Mouse (Mus musculus): ENCODE results near the gene Lonp1. TPM values are rescaled to one million over a fixed set of nuclear protein-coding genes. Genes with fewer than 3 reads are reported as not detected.

Lonp1 gene
- total and polyA plus RNA-seq, 3 experiments: 95.9 to 131 (median 113) TPM

DNA sequence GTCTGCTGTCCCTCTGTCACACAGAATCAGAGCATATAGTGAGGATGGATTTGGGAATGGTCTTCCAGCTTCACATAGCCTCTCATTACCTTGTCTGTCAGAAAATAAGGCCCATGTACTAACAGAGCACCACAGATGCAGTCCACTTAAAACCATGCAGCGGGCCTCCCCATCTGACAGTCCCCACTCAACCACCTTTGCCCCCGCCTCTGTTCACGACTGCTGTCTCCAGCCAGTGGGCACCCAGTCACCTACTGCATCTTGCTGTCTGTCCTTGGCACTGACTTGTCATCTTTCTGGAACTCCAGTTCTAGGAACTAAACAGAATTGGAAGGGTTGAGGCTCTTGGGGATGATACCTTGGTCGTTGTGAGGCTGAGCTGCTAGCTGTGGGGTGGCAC, 37.8 kb downstream of the Lonp1 start:
- no peak for DNase-seq
- Histone ChIP-seq H3K36me3 (ENCODE audit: control insufficient read depth, insufficient read depth, low read length) (peaks cover 23% of the 10 kb centered on the region), H3K27ac (no peak overlapping the region), H3K27me3 (ENCODE audit: control insufficient read depth, insufficient read depth, low read length) (no peaks in the 10 kb centered on the region), H3K4me1 (ENCODE audit: control insufficient read depth, insufficient read depth, low read length) (peaks cover 15% of the 10 kb centered on the region), H3K9ac (ENCODE audit: low read depth, low read length) (no peak overlapping the region), H3K79me2 (replicated peaks; ENCODE audit: control insufficient read depth, insufficient read depth, low read length) (peaks cover 15% of the 10 kb centered on the region), H3K4me3 (no peak overlapping the region)
- TF ChIP-seq POLR2A (IDR thresholded peaks at IDR 0.05; ENCODE audit: insufficient read depth, low read depth, low read length) (no peak), CTCF (IDR thresholded peaks at IDR 0.05) (no peak), EP300 (IDR thresholded peaks at IDR 0.05; ENCODE audit: insufficient read depth, low read depth, low read length) (no peak)
- 91% methylated on average over 4 of the region's 4 CpGs for WGBS
- intact Hi-C loops (cut with DNase I): loop anchor here (2.0 kb wide), 1 partner anchor 80 kb away; no protein-coding TSS in a partner anchor

DNA sequence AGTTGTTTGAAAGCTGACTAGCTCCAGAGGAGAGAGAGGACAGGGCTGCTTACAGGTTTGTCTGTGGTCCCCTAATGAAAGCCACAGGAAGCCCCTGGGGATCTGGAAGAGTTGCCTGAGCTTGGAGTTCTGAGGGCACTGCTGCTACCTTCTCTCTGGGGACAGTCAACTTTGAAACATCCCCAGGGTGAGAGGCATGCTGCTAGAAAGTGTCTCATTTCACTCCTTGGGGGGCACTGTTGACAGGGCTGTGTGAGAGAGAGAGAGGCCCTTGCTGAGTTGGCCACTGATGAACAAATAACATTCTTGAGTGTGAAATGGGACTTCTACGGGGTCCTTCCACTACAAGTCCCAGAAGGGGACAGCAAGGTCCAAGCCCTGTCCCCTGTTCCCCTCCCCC, 38.9 kb downstream of the Lonp1 start:
- intact Hi-C loops (cut with DNase I): loop anchor here (2.0 kb wide), 2 partner anchors 21 to 81 kb away; partner anchors contain the start of gene 2410015M20Rik
- Histone ChIP-seq H3K4me1 (ENCODE audit: control insufficient read depth, insufficient read depth, low read length) (peaks cover 15% of the 10 kb centered on the region), H3K27me3 (ENCODE audit: control insufficient read depth, insufficient read depth, low read length) (no peaks in the 10 kb centered on the region), H3K79me2 (replicated peaks; ENCODE audit: control insufficient read depth, insufficient read depth, low read length) (peaks cover 15% of the 10 kb centered on the region), H3K36me3 (ENCODE audit: control insufficient read depth, insufficient read depth, low read length) (peaks cover 28% of the 10 kb centered on the region), H3K4me3 (no peak overlapping the region), H3K9ac (ENCODE audit: low read depth, low read length) (no peak overlapping the region), H3K27ac (no peak overlapping the region)
- 52% methylated on average over 1 of the region's 1 CpGs for WGBS
- DNase-seq: no peak
- no peak for TF ChIP-seq CTCF (IDR thresholded peaks at IDR 0.05)
- no peak for TF ChIP-seq POLR2A (IDR thresholded peaks at IDR 0.05; ENCODE audit: insufficient read depth, low read depth, low read length)
- TF ChIP-seq EP300 (IDR thresholded peaks at IDR 0.05; ENCODE audit: insufficient read depth, low read depth, low read length): no peak

DNA sequence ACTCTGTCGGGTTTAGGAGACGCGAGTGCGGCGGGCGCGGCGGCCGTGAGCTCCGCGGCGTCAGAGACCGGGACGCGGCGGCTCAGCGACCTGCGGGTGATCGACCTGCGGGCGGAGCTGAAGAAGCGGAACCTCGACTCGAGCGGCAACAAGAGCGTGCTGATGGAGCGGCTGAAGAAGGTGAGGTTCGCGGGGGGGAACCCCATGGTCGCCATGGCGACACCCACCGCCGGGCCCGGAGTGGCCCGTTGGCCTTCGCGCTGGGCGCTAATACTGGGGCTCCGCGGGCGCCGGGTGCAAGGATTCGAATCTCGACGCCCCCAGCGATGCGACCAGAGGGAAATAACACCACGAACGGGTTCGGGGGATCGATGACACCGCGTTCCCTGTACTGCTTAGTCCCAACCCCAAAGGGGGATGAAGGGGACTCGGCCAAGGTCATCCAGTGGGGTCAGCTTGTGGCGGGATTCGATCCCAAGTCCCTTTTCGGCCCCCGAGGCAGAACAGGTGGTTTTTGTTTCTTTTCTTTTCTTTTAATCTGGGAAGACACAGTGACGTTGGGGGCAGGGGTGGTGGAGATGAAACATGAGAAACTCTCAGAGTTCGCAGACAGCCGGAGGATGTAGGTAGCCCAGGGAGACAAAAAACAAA, 41.4 kb downstream of the Lonp1 start:
- H3K4me3 ChIP-seq: peak overlapping the region; percentile 88
- under 1% methylated on average over 61 of the region's 61 CpGs for WGBS
- H3K36me3 ChIP-seq (ENCODE audit: control insufficient read depth, insufficient read depth, low read length): peaks cover 33% of the 10 kb centered on the region
- H3K9ac ChIP-seq (ENCODE audit: low read depth, low read length): peak overlapping the region; percentile 91
- TF ChIP-seq CTCF (IDR thresholded peaks at IDR 0.05): no peak
- no peak for TF ChIP-seq POLR2A (IDR thresholded peaks at IDR 0.05; ENCODE audit: insufficient read depth, low read depth, low read length)
- no peak for TF ChIP-seq EP300 (IDR thresholded peaks at IDR 0.05; ENCODE audit: insufficient read depth, low read depth, low read length)
- peak in 1 of 2 experiments; percentile 76 for DNase-seq
- H3K27me3 ChIP-seq (ENCODE audit: control insufficient read depth, insufficient read depth, low read length): no peaks in the 10 kb centered on the region
- H3K27ac ChIP-seq: peak overlapping the region; percentile 98
- peaks cover 23% of the 10 kb centered on the region for H3K4me1 ChIP-seq (ENCODE audit: control insufficient read depth, insufficient read depth, low read length)
- intact Hi-C loops (cut with DNase I): no loop called here
- peaks cover 16% of the 10 kb centered on the region for H3K79me2 ChIP-seq (replicated peaks; ENCODE audit: control insufficient read depth, insufficient read depth, low read length)

DNA sequence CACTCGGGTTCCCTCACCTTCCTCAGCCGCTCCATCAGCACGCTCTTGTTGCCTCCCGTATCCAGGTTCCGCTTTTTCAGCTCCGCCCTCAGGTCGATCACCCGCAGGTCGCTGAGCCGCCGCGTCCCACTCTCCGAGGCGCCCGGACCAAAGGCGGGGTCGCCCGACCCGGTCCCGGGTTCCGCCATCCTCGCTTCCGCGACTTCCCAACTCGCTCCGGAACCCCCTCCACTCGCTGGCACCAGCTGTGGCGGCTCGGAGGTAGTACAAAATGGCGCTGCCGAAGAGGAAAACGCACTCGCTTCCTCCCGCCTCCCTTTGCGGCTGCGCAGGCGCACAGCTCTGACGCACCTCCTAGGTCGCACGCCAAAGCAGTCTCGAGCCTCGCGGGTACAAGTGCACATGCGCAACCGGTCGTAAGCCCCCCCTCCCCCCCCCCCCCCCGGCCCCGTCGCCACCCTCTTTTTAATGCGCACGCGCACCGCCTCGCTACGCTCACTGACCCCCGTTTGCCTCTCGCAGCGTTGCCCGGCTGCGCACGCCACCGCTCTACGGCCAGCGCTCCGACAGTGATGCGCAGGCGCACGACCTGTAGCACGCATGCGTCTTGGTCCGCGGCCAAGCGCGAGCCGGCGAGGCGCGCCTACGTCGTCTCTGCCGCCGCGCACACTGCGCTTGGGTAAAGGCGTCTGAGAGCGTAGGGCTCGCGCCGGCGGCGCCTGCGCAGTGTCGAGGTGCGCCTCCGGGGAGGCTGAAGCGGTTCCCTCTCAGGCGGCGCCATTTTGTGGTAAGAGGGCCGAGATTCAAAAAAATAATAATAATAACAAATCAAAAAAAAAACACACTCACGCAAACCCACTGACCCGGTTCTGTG, 42.2 kb downstream of the Lonp1 start, which contains the start of the genes Safb2 and Safb:
TSS of gene Safb2 (minus strand) at position 329 of the 874 bp plus-strand sequence.
TSS of gene Safb (plus strand) at position 569 of the 874 bp plus-strand sequence.
- peak; percentile 100 for DNase-seq
- intact Hi-C loops (cut with DNase I): loop anchor here (5.0 kb wide), 1 partner anchor 43 kb away; the partner anchor contains the start of genes Catsperd and Lonp1
- Histone ChIP-seq H3K4me1 (ENCODE audit: control insufficient read depth, insufficient read depth, low read length) (peaks cover 23% of the 10 kb centered on the region), H3K27ac (peak within 1 kb of the TSS; percentile 98), H3K27me3 (ENCODE audit: control insufficient read depth, insufficient read depth, low read length) (no peaks in the 10 kb centered on the region), H3K9ac (ENCODE audit: low read depth, low read length) (peak within 1 kb of the TSS; percentile 97), H3K4me3 (peak within 1 kb of the TSS; percentile 100), H3K36me3 (ENCODE audit: control insufficient read depth, insufficient read depth, low read length) (peaks cover 33% of the 10 kb centered on the region), H3K79me2 (replicated peaks; ENCODE audit: control insufficient read depth, insufficient read depth, low read length) (peaks cover 16% of the 10 kb centered on the region)
- TF ChIP-seq EP300 (IDR thresholded peaks at IDR 0.05; ENCODE audit: insufficient read depth, low read depth, low read length): peak; percentile 72
- TF ChIP-seq CTCF (IDR thresholded peaks at IDR 0.05): peak; percentile 25; the same call in 1 of the 2 replicates
- peak; percentile 92 for TF ChIP-seq POLR2A (IDR thresholded peaks at IDR 0.05; ENCODE audit: insufficient read depth, low read depth, low read length)
- under 1% methylated on average over 97 of the region's 101 CpGs for WGBS

DNA sequence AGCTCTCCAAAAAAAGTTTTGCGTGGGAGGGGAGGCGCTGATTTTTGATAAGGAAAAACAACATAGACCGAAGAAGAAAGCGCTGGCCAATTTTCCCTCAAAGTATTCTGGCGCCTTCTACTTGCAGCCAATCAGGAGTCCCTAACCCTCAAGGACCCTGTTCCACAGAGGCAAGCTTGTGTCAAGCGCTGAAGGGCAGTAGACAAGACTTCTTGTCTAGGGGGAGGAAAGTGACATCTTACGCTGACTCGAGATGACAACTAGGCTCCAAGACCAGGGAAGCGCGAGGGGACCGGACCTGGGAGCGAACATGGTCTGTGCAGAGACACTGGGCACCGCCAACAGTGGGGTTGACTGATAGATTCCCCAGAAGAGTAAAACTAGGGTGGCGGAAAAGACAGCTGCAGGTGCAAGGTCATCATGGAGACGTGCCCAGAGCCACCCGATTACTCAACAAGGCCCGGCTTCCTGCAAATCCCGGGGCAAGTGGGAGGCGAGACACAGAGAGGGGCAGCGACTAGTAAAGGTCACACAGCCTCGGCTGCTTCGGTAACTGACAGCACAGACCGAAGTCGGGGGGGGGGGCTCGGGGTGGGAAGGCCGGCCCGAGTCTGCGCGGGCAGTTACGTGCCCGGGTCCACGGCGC, 43.0 kb downstream of the Lonp1 start:
- H3K27ac ChIP-seq: peak overlapping the region; percentile 98
- H3K27me3 ChIP-seq (ENCODE audit: control insufficient read depth, insufficient read depth, low read length): no peaks in the 10 kb centered on the region
- peak; percentile 18 to 63 for DNase-seq
- peaks cover 17% of the 10 kb centered on the region for H3K79me2 ChIP-seq (replicated peaks; ENCODE audit: control insufficient read depth, insufficient read depth, low read length)
- H3K4me3 ChIP-seq: peak overlapping the region; percentile 100
- H3K36me3 ChIP-seq (ENCODE audit: control insufficient read depth, insufficient read depth, low read length): peaks cover 33% of the 10 kb centered on the region
- H3K4me1 ChIP-seq (ENCODE audit: control insufficient read depth, insufficient read depth, low read length): peaks cover 23% of the 10 kb centered on the region
- intact Hi-C loops (cut with DNase I): loop anchor here (5.0 kb wide), 1 partner anchor 44 kb away; the partner anchor contains the start of genes Catsperd and Lonp1
- H3K9ac ChIP-seq (ENCODE audit: low read depth, low read length): peak overlapping the region; percentile 97
- under 1% methylated on average over 33 of the region's 33 CpGs for WGBS
- TF ChIP-seq CTCF (IDR thresholded peaks at IDR 0.05) (no peak), POLR2A (IDR thresholded peaks at IDR 0.05; ENCODE audit: insufficient read depth, low read depth, low read length) (no peak), EP300 (IDR thresholded peaks at IDR 0.05; ENCODE audit: insufficient read depth, low read depth, low read length) (no peak)
